Mouse (Mus musculus): ENCODE data around the gene Plekha3. TPM values are rescaled to one million over a fixed set of nuclear protein-coding genes. Genes with fewer than 3 reads are reported as not detected.

Plekha3 gene
- polyA plus RNA-seq, 1 experiment from 2014 or later: 9.5 TPM

DNA sequence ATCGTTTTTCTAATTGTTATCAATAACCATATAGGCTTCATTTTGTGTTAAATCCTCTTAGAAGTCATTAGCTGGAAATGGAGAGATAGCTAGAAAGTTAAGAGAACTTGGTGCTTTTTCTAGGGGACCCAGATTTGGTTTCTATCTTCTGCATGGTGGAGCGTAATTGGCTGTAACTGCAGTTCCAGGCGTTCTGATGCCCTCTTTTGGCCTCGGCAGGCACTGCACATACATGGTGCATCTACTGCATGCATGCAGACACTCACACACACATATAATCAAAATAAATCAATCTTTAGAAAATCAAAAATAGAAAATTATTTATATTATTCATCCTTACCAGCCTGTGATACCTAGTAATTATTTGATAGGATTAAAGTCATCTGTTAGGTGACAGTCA is 22.0 kb upstream of the Plekha3 start:
- Histone ChIP-seq H3K27me3 (replicated peaks; ENCODE audit: control insufficient read depth, insufficient read depth, low read length) (no peaks in the 10 kb centered on the region), H3K9ac (ENCODE audit: low read depth, low read length) (no peak overlapping the region), H3K27ac (ENCODE audit: low read depth, low read length) (no peak overlapping the region), H3K9me3 (ENCODE audit: control insufficient read depth, low read length) (no peaks in the 10 kb centered on the region), H3K4me1 (replicated peaks; ENCODE audit: control insufficient read depth, insufficient read depth, low read length) (0 out of 2 replicates have a peak, but pooled peaks cover 4% of the 10 kb centered on the region), H3K4me2 (no peak overlapping the region), H3K4me3 (ENCODE audit: low read depth, low read length) (no peak overlapping the region), H3K36me3 (ENCODE audit: control insufficient read depth, insufficient read depth, low read length) (no peaks in the 10 kb centered on the region)
- DNase-seq (ENCODE audit: low spot score) (no peak), ATAC-seq (replicated peaks; ENCODE audit: low FRiP score) (no peak)
- 82% methylated on average over 4 of the region's 4 CpGs for WGBS

GRCm38 (mm10) chr2:76654646-76655045 is 20.4 kb upstream of the Plekha3 start:
- no peaks in the 10 kb centered on the region for H3K9me3 ChIP-seq (ENCODE audit: control insufficient read depth, low read length)
- no peak overlapping the region for H3K4me3 ChIP-seq (ENCODE audit: low read depth, low read length)
- H3K36me3 ChIP-seq (ENCODE audit: control insufficient read depth, insufficient read depth, low read length): no peaks in the 10 kb centered on the region
- H3K4me1 ChIP-seq (replicated peaks; ENCODE audit: control insufficient read depth, insufficient read depth, low read length): no peaks in the 10 kb centered on the region
- H3K9ac ChIP-seq (ENCODE audit: low read depth, low read length): no peak overlapping the region
- DNase-seq (ENCODE audit: low spot score): no peak
- no peak for ATAC-seq (replicated peaks; ENCODE audit: low FRiP score)
- WGBS: 82% methylated on average over 5 of the region's 5 CpGs
- no peak overlapping the region for H3K4me2 ChIP-seq
- no peaks in the 10 kb centered on the region for H3K27me3 ChIP-seq (replicated peaks; ENCODE audit: control insufficient read depth, insufficient read depth, low read length)
- no peak overlapping the region for H3K27ac ChIP-seq (ENCODE audit: low read depth, low read length)

DNA sequence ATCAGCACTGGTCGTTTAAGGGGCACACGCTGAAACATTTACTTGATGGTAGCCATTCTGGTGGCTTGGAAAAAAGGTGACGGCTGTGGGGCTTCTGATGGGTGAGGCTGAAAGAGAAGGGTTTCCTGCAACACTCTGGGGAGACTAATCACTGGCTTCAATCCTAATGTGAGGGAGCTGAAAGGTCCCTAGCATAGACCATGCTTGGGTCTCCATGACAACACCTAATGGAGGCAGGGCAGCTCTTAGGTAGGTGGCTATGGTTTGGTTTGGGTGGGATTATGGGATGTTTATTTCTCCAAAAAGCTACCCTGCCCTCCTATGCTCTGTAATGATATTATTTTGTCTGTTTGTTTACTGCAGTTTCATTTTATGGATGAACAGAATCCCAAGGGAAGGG is 19.6 kb upstream of the Plekha3 start:
- WGBS: 81% methylated on average over 3 of the region's 3 CpGs
- Histone ChIP-seq H3K27ac (ENCODE audit: low read depth, low read length) (no peak overlapping the region), H3K4me3 (ENCODE audit: low read depth, low read length) (no peak overlapping the region), H3K27me3 (replicated peaks; ENCODE audit: control insufficient read depth, insufficient read depth, low read length) (no peaks in the 10 kb centered on the region), H3K9me3 (ENCODE audit: control insufficient read depth, low read length) (no peaks in the 10 kb centered on the region), H3K36me3 (ENCODE audit: control insufficient read depth, insufficient read depth, low read length) (no peaks in the 10 kb centered on the region), H3K9ac (ENCODE audit: low read depth, low read length) (no peak overlapping the region), H3K4me2 (no peak overlapping the region), H3K4me1 (replicated peaks; ENCODE audit: control insufficient read depth, insufficient read depth, low read length) (no peaks in the 10 kb centered on the region)
- ATAC-seq (replicated peaks; ENCODE audit: low FRiP score) (no peak), DNase-seq (ENCODE audit: low spot score) (no peak)

DNA sequence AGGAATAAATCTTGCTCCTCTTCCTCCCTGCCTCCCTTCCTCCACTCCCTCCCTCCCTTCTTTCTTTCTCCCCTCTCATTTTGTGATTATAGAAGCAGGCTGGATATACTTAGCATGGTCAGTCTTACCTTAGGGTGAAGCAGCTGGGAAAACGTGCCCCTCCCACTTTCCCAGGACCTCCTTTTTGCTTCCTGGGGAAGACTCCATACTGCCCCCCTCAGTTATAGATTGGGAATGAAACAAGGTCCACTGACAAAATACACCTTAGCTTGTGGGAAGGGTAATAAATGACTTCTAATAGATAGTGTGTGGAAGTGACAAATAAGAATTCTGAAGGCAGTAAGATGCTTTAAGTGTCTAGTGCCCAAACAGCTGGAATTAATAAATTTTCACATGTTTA is 19.1 kb upstream of the Plekha3 start:
- WGBS: 6% methylated on average over 1 of the region's 1 CpGs
- ATAC-seq (replicated peaks; ENCODE audit: low FRiP score): no peak

DNA sequence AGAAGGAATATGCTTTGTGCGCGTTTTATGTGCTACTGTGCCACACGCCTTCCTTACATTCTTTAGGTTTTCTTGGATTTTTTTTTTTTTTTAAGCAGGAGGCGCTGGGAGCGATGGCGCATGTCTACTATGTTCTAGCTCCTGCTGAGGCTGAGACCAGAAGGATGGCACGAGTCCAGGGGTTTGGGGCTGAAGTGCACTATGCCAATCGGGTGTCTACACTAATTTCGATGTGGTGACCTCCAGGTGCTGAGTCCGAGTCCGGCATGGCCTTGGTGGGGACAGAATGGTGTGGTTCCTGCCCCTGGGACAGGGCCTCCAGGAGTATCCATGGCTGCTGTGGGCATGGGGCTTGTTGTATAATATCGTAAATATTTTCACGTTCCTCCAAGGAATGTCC is 16.5 kb upstream of the Plekha3 start:
- H3K4me3 ChIP-seq (ENCODE audit: low read depth, low read length): no peak overlapping the region
- 81% methylated on average over 13 of the region's 13 CpGs for WGBS
- H3K4me2 ChIP-seq: no peak overlapping the region
- H3K4me1 ChIP-seq (replicated peaks; ENCODE audit: control insufficient read depth, insufficient read depth, low read length): no peaks in the 10 kb centered on the region
- ATAC-seq (replicated peaks; ENCODE audit: low FRiP score): no peak
- no peak overlapping the region for H3K27ac ChIP-seq (ENCODE audit: low read depth, low read length)
- H3K9ac ChIP-seq (ENCODE audit: low read depth, low read length): no peak overlapping the region
- DNase-seq (ENCODE audit: low spot score): no peak
- H3K36me3 ChIP-seq (ENCODE audit: control insufficient read depth, insufficient read depth, low read length): no peaks in the 10 kb centered on the region
- no peaks in the 10 kb centered on the region for H3K9me3 ChIP-seq (ENCODE audit: control insufficient read depth, low read length)
- no peaks in the 10 kb centered on the region for H3K27me3 ChIP-seq (replicated peaks; ENCODE audit: control insufficient read depth, insufficient read depth, low read length)

More for the DNA sequence above, 19.1 kb upstream of the Plekha3 start:
- Histone ChIP-seq H3K36me3 (ENCODE audit: control insufficient read depth, insufficient read depth, low read length) (no peaks in the 10 kb centered on the region), H3K9me3 (ENCODE audit: control insufficient read depth, low read length) (no peaks in the 10 kb centered on the region), H3K27ac (ENCODE audit: low read depth, low read length) (no peak overlapping the region), H3K27me3 (replicated peaks; ENCODE audit: control insufficient read depth, insufficient read depth, low read length) (no peaks in the 10 kb centered on the region), H3K9ac (ENCODE audit: low read depth, low read length) (no peak overlapping the region), H3K4me1 (replicated peaks; ENCODE audit: control insufficient read depth, insufficient read depth, low read length) (no peaks in the 10 kb centered on the region), H3K4me3 (ENCODE audit: low read depth, low read length) (no peak overlapping the region), H3K4me2 (no peak overlapping the region)
- no peak for DNase-seq (ENCODE audit: low spot score)

- no peaks in the 10 kb centered on the region for H3K4me1 ChIP-seq (replicated peaks; ENCODE audit: control insufficient read depth, insufficient read depth, low read length)
- no peaks in the 10 kb centered on the region for H3K27me3 ChIP-seq (replicated peaks; ENCODE audit: control insufficient read depth, insufficient read depth, low read length)
- ATAC-seq (replicated peaks; ENCODE audit: low FRiP score): no peak
- no peaks in the 10 kb centered on the region for H3K9me3 ChIP-seq (ENCODE audit: control insufficient read depth, low read length)
- H3K4me2 ChIP-seq: no peak overlapping the region
- H3K27ac ChIP-seq (ENCODE audit: low read depth, low read length): no peak overlapping the region
- no peak overlapping the region for H3K4me3 ChIP-seq (ENCODE audit: low read depth, low read length)
- H3K9ac ChIP-seq (ENCODE audit: low read depth, low read length): no peak overlapping the region
- DNase-seq (ENCODE audit: low spot score): no peak
- H3K36me3 ChIP-seq (ENCODE audit: control insufficient read depth, insufficient read depth, low read length): no peaks in the 10 kb centered on the region
- 77% methylated on average over 7 of the region's 8 CpGs for WGBS
Measured at GRCm38 (mm10) chr2:76659419-76659818, 15.7 kb upstream of the Plekha3 start.

DNA sequence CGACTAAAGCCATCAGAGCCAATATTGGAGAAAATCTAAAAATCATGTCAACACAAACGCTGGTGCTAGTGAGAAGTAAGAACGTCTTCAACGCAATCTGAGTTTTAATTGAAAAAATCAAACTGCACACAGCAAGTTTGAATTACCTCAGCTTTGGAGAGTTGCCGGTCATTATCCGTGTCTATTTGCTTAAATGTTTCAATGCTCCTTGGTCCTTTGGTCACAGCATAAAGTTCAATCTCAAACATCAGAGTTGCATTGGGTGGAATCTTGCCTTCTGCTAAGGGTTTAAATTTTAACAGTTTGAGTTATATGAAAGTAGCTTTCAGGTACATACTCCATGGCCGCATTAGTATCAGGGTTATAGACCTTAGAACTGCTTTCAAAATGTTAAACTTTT is 9.6 kb upstream of the Plekha3 start:
- Histone ChIP-seq H3K4me3 (ENCODE audit: low read depth, low read length) (no peak overlapping the region), H3K9me3 (ENCODE audit: control insufficient read depth, low read length) (no peaks in the 10 kb centered on the region), H3K27me3 (replicated peaks; ENCODE audit: control insufficient read depth, insufficient read depth, low read length) (no peaks in the 10 kb centered on the region), H3K36me3 (ENCODE audit: control insufficient read depth, insufficient read depth, low read length) (peaks cover 7% of the 10 kb centered on the region), H3K27ac (ENCODE audit: low read depth, low read length) (no peak overlapping the region), H3K4me2 (no peak overlapping the region), H3K9ac (ENCODE audit: low read depth, low read length) (no peak overlapping the region), H3K4me1 (replicated peaks; ENCODE audit: control insufficient read depth, insufficient read depth, low read length) (no peaks in the 10 kb centered on the region)
- WGBS: 93% methylated on average over 7 of the region's 7 CpGs
- DNase-seq (ENCODE audit: low spot score) (no peak), ATAC-seq (replicated peaks; ENCODE audit: low FRiP score) (no peak)

DNA sequence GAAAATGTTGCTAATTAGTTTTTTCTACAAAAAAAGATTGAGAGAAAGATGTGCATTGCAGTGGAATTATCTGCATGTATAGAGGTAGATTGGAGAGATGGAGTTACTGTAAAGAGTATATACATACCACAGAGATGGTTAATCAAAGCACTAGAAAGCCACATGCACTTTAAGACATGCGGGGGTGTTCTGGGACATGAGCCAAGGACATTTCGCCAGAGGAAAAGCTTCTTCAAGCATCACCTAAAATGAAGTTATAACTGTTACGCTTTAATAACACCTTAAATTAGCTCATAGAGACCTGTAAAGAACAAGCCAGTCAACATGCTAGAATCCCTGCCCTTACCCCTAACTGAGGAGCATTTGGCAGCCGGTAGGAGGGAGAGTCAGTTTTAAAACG is 7.9 kb upstream of the Plekha3 start:
- Histone ChIP-seq H3K4me1 (replicated peaks; ENCODE audit: control insufficient read depth, insufficient read depth, low read length) (no peaks in the 10 kb centered on the region; the same call in 1 of the 2 replicates), H3K27me3 (replicated peaks; ENCODE audit: control insufficient read depth, insufficient read depth, low read length) (no peaks in the 10 kb centered on the region), H3K36me3 (ENCODE audit: control insufficient read depth, insufficient read depth, low read length) (peaks cover 7% of the 10 kb centered on the region), H3K4me3 (ENCODE audit: low read depth, low read length) (no peak overlapping the region), H3K27ac (ENCODE audit: low read depth, low read length) (no peak overlapping the region), H3K9me3 (ENCODE audit: control insufficient read depth, low read length) (no peaks in the 10 kb centered on the region), H3K4me2 (no peak overlapping the region), H3K9ac (ENCODE audit: low read depth, low read length) (no peak overlapping the region)
- no peak for ATAC-seq (replicated peaks; ENCODE audit: low FRiP score)
- DNase-seq (ENCODE audit: low spot score): no peak
- WGBS: 86% methylated on average over 5 of the region's 5 CpGs

DNA sequence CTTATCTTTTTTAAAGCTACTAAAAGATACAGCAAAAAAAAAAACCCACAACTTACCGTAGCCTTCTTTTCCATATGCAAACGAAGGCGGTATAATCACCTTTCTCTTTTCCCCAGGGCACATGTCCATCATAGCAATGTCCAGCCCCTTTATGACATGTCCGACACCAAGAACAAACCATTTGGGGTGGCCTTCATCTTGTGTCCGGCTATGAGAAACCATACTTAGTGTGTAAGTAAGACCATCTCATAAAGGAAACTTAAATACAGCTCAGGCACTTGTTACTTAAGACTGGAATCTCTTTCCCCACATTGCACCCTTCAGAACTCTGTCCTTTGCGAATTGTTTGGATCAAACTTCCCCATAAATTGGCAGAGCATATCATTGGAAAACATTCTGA is 3.4 kb upstream of the Plekha3 start:
- ATAC-seq (replicated peaks; ENCODE audit: low FRiP score): no peak
- no peaks in the 10 kb centered on the region for H3K36me3 ChIP-seq (ENCODE audit: control insufficient read depth, insufficient read depth, low read length)
- H3K27ac ChIP-seq (ENCODE audit: low read depth, low read length): no peak overlapping the region
- H3K9ac ChIP-seq (ENCODE audit: low read depth, low read length): peak overlapping the region; percentile 12; the same call in 1 of the 2 replicates
- peak overlapping the region; percentile 84 for H3K4me2 ChIP-seq
- no peak for DNase-seq (ENCODE audit: low spot score)
- WGBS: 82% methylated on average over 6 of the region's 6 CpGs
- peaks cover 7% of the 10 kb centered on the region for H3K4me1 ChIP-seq (replicated peaks; ENCODE audit: control insufficient read depth, insufficient read depth, low read length)
- H3K9me3 ChIP-seq (ENCODE audit: control insufficient read depth, low read length): no peaks in the 10 kb centered on the region
- H3K27me3 ChIP-seq (replicated peaks; ENCODE audit: control insufficient read depth, insufficient read depth, low read length): no peaks in the 10 kb centered on the region
- peak overlapping the region; percentile 60 for H3K4me3 ChIP-seq (ENCODE audit: low read depth, low read length)
